Mouse (Mus musculus) lung, embryonic 15.5 days (tissue): ENCODE measurements around the gene Nudt8. TPM values are rescaled to one million over a fixed set of nuclear protein-coding genes. Genes with fewer than 3 reads are reported as not detected.

Source experiments
- ATAC-seq: fragments of 200-750 bp; cut with Nextera tagmentation; 2 replicates; pipeline ENCODE4 v1.8.0; 2017; ENCODE audit warnings: moderate number of reproducible peaks, borderline replicate concordance; ENCODE audit not compliant: low FRiP score, low TSS enrichment; ENCODE audit errors: extremely low read depth
- H3K27ac ChIP-seq: fragments of 300-500 bp; sonication (generic); 2 replicates; pipeline ENCODE4 v1.5.1; 2015; ENCODE audit warnings: moderate library complexity, mild to moderate bottlenecking, inconsistent platforms
- H3K27me3 ChIP-seq: fragments of 300-500 bp; sonication (generic); 2 replicates; pipeline ENCODE4 v1.6.1; 2015; ENCODE audit warnings: inconsistent platforms
- H3K36me3 ChIP-seq: fragments of 300-500 bp; sonication (generic); 2 replicates; pipeline ENCODE4 v1.6.1; 2015; ENCODE audit warnings: inconsistent platforms
- H3K4me1 ChIP-seq: fragments of 300-500 bp; sonication (generic); 2 replicates; pipeline ENCODE4 v1.6.1; 2015; ENCODE audit warnings: inconsistent platforms
- H3K4me2 ChIP-seq: fragments of 300-500 bp; sonication (generic); 2 replicates; pipeline ENCODE4 v1.6.1; 2015; ENCODE audit warnings: inconsistent platforms, mild to moderate bottlenecking, moderate library complexity
- H3K4me3 ChIP-seq: fragments of 300-500 bp; sonication (generic); 2 replicates; pipeline ENCODE4 v1.5.1; 2015; ENCODE audit warnings: mild to moderate bottlenecking, inconsistent platforms
- H3K9ac ChIP-seq: fragments of 300-500 bp; sonication (generic); 2 replicates; pipeline ENCODE4 v1.6.1; 2015; ENCODE audit warnings: inconsistent platforms
- H3K9me3 ChIP-seq: fragments of 300-500 bp; sonication (generic); 2 replicates; pipeline ENCODE4 v1.6.1; 2016; ENCODE audit warnings: inconsistent platforms
- WGBS: fragments of 180-500 bp; shearing (Covaris S2); methylation state at CpG from one replicate; pipeline ENCODE4 v1.1.7; 2015; 5-methylcytosine and 5-hydroxymethylcytosine counted together
- polyA plus RNA-seq: library from polyadenylated mRNA; unstranded; fragments of >200 nt; fragmentation: Nextera tagmentation; extraction: Ambion mirVana; gene quantifications from 2 replicates; pipeline ENCODE4 v1.2.1, GENCODE M21; 2015

Nudt8 gene
- polyA plus RNA-seq, 1 experiment from 2014 or later: 25.9 TPM

DNA sequence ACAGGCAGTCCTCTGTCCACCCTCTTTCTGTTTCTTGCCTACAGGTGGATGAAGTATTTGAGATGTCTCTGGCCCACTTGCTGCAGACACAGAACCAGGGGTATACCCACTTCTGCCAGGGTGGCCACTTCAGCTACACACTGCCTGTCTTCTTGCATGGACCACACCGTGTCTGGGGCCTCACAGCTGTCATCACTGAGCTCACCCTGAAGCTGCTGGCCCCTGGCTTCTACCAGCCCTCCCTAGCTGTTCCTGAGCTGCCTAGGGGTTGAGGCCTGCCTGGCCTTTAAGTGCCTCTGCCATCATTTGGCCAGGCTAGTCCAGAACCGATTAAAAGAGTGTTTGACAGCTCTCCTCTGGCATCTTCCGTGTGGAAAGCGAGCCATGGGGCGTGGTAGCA is 1.4 kb downstream of the Nudt8 start:
- H3K27ac ChIP-seq: no peak overlapping the region
- H3K9me3 ChIP-seq: no peaks in the 10 kb centered on the region
- WGBS: 75% methylated on average over 5 of the region's 5 CpGs
- 0 out of 2 replicates have a peak overlapping the region, but pooled peaks have one; percentile 92 for H3K9ac ChIP-seq
- H3K4me3 ChIP-seq: no peak overlapping the region
- H3K4me2 ChIP-seq: peak overlapping the region; percentile 95; the same call in 1 of the 2 replicates
- peaks cover 10% of the 10 kb centered on the region for H3K36me3 ChIP-seq
- H3K4me1 ChIP-seq: peaks cover 16% of the 10 kb centered on the region
- no peaks in the 10 kb centered on the region for H3K27me3 ChIP-seq
- ATAC-seq: no peak

DNA sequence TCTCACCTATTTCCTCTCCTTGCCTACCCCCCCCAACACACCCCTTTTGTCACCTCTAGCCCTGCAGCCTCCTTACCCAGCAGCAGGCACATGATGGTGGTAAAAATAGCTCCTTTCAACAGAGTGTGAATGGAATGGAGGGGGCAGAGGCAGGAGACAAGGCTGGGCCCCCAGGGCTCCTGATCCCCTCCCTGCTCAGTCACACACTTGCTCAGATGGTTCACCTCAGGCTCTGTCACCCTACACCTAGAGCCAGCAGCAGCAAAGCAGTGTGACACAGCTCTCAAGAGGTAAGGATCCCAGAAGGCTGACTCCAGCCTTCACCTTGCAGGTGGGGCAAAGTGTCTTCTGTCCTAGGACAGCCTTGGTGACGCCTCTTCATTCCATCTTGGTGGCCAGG is 2.7 kb downstream of the Nudt8 start, which contains the start of gene Doc2g:
TSS of gene Doc2g (plus strand) at position 202 of the 400 bp plus-strand sequence.
- Histone ChIP-seq H3K27me3 (no peaks in the 10 kb centered on the region), H3K4me2 (no peak within 1 kb of the TSS), H3K9ac (no peak within 1 kb of the TSS), H3K27ac (no peak within 1 kb of the TSS), H3K9me3 (no peaks in the 10 kb centered on the region), H3K36me3 (peaks cover 24% of the 10 kb centered on the region), H3K4me3 (no peak within 1 kb of the TSS), H3K4me1 (peaks cover 16% of the 10 kb centered on the region)
- 56% methylated on average over 1 of the region's 1 CpGs for WGBS
- no peak for ATAC-seq

- H3K9me3 ChIP-seq: no peaks in the 10 kb centered on the region
- H3K4me3 ChIP-seq: no peak overlapping the region
- no peak for ATAC-seq
- peaks cover 16% of the 10 kb centered on the region for H3K4me1 ChIP-seq
- H3K9ac ChIP-seq: no peak overlapping the region
- peaks cover 29% of the 10 kb centered on the region for H3K36me3 ChIP-seq
- H3K27me3 ChIP-seq: no peaks in the 10 kb centered on the region
- WGBS: 72% methylated on average over 12 of the region's 12 CpGs
- no peak overlapping the region for H3K27ac ChIP-seq
- H3K4me2 ChIP-seq: no peak overlapping the region
Observed at GRCm38 (mm10) chr19:4003641-4004040, 3.3 kb downstream of the Nudt8 start.

DNA sequence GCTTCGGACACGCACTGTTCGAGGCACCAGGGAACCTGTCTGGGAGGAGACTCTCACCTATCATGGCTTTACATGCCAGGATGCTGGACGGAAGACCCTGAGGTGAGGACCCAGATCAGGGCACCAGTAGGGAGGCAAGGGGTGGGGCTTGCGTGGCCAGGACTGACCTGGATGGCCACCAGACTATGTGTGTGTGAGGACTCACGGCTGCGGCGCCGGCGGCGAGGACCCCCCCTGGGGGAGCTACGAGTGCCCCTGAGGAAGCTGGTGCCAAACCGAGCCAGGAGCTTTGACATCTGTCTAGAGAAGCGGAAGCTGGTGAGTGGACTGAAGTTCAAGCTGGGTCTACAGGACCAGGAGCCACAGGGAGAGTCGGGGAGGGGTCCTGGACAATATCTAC is 4.0 kb downstream of the Nudt8 start:
- H3K27ac ChIP-seq: no peak overlapping the region
- peaks cover 14% of the 10 kb centered on the region for H3K4me1 ChIP-seq
- no peak for ATAC-seq
- H3K9me3 ChIP-seq: no peaks in the 10 kb centered on the region
- 79% methylated on average over 15 of the region's 15 CpGs for WGBS
- no peaks in the 10 kb centered on the region for H3K27me3 ChIP-seq
- H3K36me3 ChIP-seq: peaks cover 32% of the 10 kb centered on the region
- H3K9ac ChIP-seq: no peak overlapping the region
- no peak overlapping the region for H3K4me3 ChIP-seq
- no peak overlapping the region for H3K4me2 ChIP-seq

GRCm38 (mm10) chr19:4005091-4005490 is 4.7 kb downstream of the Nudt8 start:
- Histone ChIP-seq H3K4me2 (no peak overlapping the region), H3K27ac (no peak overlapping the region), H3K4me1 (peaks cover 8% of the 10 kb centered on the region), H3K4me3 (no peak overlapping the region), H3K9ac (no peak overlapping the region), H3K9me3 (no peaks in the 10 kb centered on the region), H3K27me3 (no peaks in the 10 kb centered on the region), H3K36me3 (peaks cover 39% of the 10 kb centered on the region)
- 85% methylated on average over 9 of the region's 9 CpGs for WGBS
- no peak for ATAC-seq

- WGBS: 93% methylated on average over 8 of the region's 8 CpGs
- Histone ChIP-seq H3K9ac (no peak overlapping the region), H3K36me3 (peaks cover 44% of the 10 kb centered on the region), H3K4me1 (peaks cover 6% of the 10 kb centered on the region), H3K27me3 (no peaks in the 10 kb centered on the region), H3K27ac (no peak overlapping the region), H3K9me3 (no peaks in the 10 kb centered on the region), H3K4me2 (no peak overlapping the region), H3K4me3 (no peak overlapping the region)
- no peak for ATAC-seq
Observed at GRCm38 (mm10) chr19:4005971-4006370, 5.6 kb downstream of the Nudt8 start.

- H3K36me3 ChIP-seq: peaks cover 42% of the 10 kb centered on the region
- H3K9ac ChIP-seq: no peak overlapping the region
- H3K27ac ChIP-seq: no peak overlapping the region
- no peaks in the 10 kb centered on the region for H3K9me3 ChIP-seq
- H3K27me3 ChIP-seq: no peaks in the 10 kb centered on the region
- 90% methylated on average over 5 of the region's 5 CpGs for WGBS
- 0 out of 2 replicates have a peak overlapping the region, but pooled peaks have one; percentile 11 for H3K4me3 ChIP-seq
- no peak overlapping the region for H3K4me2 ChIP-seq
- peaks cover 11% of the 10 kb centered on the region for H3K4me1 ChIP-seq
- no peak for ATAC-seq
Observed at GRCm38 (mm10) chr19:4011086-4011485, 10.7 kb downstream of the Nudt8 start.

DNA sequence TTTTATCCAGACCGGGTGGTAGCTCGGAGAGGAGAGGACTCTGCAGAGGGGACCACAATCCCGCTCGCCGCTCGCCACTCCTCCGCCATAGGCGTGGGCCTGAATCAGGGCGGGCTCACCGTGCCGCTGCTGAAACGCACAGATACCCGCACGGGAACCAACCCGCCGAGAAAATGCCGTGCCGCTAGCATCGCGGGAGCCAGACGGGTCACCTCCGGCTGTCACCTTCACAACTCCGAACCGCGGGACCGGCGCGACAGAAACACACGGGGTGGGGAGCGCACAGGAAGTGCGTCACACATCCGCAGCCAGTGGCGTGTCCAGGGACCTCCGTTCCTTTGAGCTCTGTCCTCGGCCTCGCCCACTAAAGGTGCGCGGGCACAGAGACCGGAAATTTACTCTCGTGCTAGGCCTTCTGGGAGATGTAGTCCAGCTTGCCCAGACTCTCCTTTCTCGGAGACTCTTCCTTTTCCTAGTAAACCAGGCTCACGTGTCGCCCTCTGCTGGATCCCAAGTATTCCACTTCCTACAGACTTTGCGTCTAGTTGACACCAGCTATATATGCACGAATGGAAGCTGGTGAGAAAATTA is 12.1 kb downstream of the Nudt8 start, which contains the start of gene Ndufv1:
TSS of gene Ndufv1 (minus strand) at position 375 of the 591 bp plus-strand sequence.
- H3K4me1 ChIP-seq: peaks cover 11% of the 10 kb centered on the region
- H3K9ac ChIP-seq: peak within 1 kb of the TSS; percentile 57
- H3K27me3 ChIP-seq: no peaks in the 10 kb centered on the region
- peaks cover 28% of the 10 kb centered on the region for H3K36me3 ChIP-seq
- H3K27ac ChIP-seq: peak within 1 kb of the TSS; percentile 21; the same call in 1 of the 2 replicates
- WGBS: under 1% methylated on average over 45 of the region's 45 CpGs
- H3K4me3 ChIP-seq: peak within 1 kb of the TSS; percentile 62
- H3K4me2 ChIP-seq: peak within 1 kb of the TSS; percentile 65
- H3K9me3 ChIP-seq: no peaks in the 10 kb centered on the region
- peak; percentile 99 for ATAC-seq

DNA sequence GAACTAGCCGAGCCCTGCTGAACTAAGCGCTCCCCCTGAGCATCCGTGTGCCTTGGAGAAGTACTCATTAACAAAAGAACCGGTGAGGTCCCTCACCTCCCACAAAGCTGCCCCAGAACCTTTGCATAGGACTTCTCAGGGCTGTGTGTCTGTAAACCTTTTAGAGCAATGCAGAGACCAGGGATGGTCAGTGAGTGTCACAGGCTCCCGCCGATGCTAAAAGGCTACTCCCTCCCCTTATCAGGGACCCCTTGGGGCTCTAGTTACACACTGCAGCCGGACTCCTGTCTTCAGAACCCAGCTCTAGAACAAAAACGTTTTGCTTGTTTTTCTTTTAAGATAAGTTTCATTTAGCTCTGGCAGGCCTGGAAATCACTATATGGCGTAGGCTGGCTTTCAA is 12.7 kb downstream of the Nudt8 start:
- H3K9ac ChIP-seq: peak overlapping the region; percentile 39
- H3K27ac ChIP-seq: no peak overlapping the region
- H3K9me3 ChIP-seq: no peaks in the 10 kb centered on the region
- peak overlapping the region; percentile 57 for H3K4me2 ChIP-seq
- H3K4me3 ChIP-seq: peak overlapping the region; percentile 62
- H3K4me1 ChIP-seq: peaks cover 11% of the 10 kb centered on the region
- ATAC-seq: peak; percentile 21; the same call in 1 of the 2 replicates
- WGBS: 11% methylated on average over 9 of the region's 9 CpGs
- peaks cover 22% of the 10 kb centered on the region for H3K36me3 ChIP-seq
- H3K27me3 ChIP-seq: no peaks in the 10 kb centered on the region

- Histone ChIP-seq H3K36me3 (peaks cover 9% of the 10 kb centered on the region), H3K9me3 (no peaks in the 10 kb centered on the region), H3K4me1 (peaks cover 15% of the 10 kb centered on the region), H3K9ac (no peak overlapping the region), H3K4me2 (no peak overlapping the region), H3K27me3 (no peaks in the 10 kb centered on the region), H3K4me3 (no peak overlapping the region), H3K27ac (no peak overlapping the region)
- ATAC-seq: no peak
Observed at GRCm38 (mm10) chr19:4014802-4015201, 14.4 kb downstream of the Nudt8 start.

GRCm38 (mm10) chr19:4015635-4016034 is 15.3 kb downstream of the Nudt8 start:
- Histone ChIP-seq H3K4me1 (peaks cover 15% of the 10 kb centered on the region), H3K4me2 (no peak overlapping the region), H3K36me3 (peaks cover 4% of the 10 kb centered on the region; the same call in 1 of the 2 replicates), H3K9ac (no peak overlapping the region), H3K4me3 (no peak overlapping the region), H3K27me3 (no peaks in the 10 kb centered on the region), H3K27ac (no peak overlapping the region), H3K9me3 (no peaks in the 10 kb centered on the region)
- WGBS: 53% methylated on average over 5 of the region's 5 CpGs
- no peak for ATAC-seq

- ATAC-seq: no peak
- Histone ChIP-seq H3K4me3 (no peak overlapping the region), H3K4me2 (no peak overlapping the region), H3K4me1 (peaks cover 5% of the 10 kb centered on the region; the same call in 1 of the 2 replicates), H3K27me3 (no peaks in the 10 kb centered on the region), H3K36me3 (no peaks in the 10 kb centered on the region), H3K27ac (no peak overlapping the region), H3K9ac (no peak overlapping the region), H3K9me3 (no peaks in the 10 kb centered on the region)
- 40% methylated on average over 10 of the region's 10 CpGs for WGBS
Observed at GRCm38 (mm10) chr19:4017921-4018587, 17.7 kb downstream of the Nudt8 start.
